28 mouse cellular contexts compared by ENCODE assay signal in genomic region chr11:76730650-76731049, GRCm38 (mm10). TPM values are rescaled to one million over a fixed set of nuclear protein-coding genes. Genes with fewer than 3 reads are reported as not detected.
DNase-seq lines count a peak whose midpoint lies in the region; ATAC-seq and TF ChIP-seq lines count a peak whose summit lies in the region.
"Had no signal": no experiment of that assay in that cellular context is flagged by ENCODE, and none has a peak within 500 bp of the region (broad histone marks: within the 10 kb centered on the region; RNA-seq: fewer than 3 reads in every experiment).

No protein-coding gene starts in this region.

- no peak overlapping the region for H3K9ac ChIP-seq in heart, embryonic 12.5 days
- H3K9ac ChIP-seq in heart, embryonic 16.5 days (ENCODE audit: low read length) = no peak overlapping the region
- H3K9ac ChIP-seq in liver, postnatal 0 days (replicated peaks) = no peak overlapping the region
- H3K9ac ChIP-seq in liver, embryonic 12.5 days = no peak overlapping the region
- H3K9ac ChIP-seq in hindbrain, postnatal 0 days (replicated peaks; ENCODE audit: low read length) = no peak overlapping the region
- H3K9ac ChIP-seq: forebrain, embryonic 13.5 days; forebrain, postnatal 0 days; hindbrain, embryonic 13.5 days had no signal

- TF ChIP-seq EP300 in liver, postnatal 0 days (IDR thresholded peaks at IDR 0.05; ENCODE audit: low read depth) = 0 out of 2 replicates have a peak, but pooled peaks have one; percentile 27

- ATAC-seq in heart, embryonic 12.5 days (ENCODE audit: insufficient number of reproducible peaks, low FRiP score) = no peak
- no peak for ATAC-seq in heart, embryonic 16.5 days (replicated peaks; ENCODE audit: extremely low read depth, insufficient read depth, low FRiP score)
- ATAC-seq in liver, postnatal 0 days = peak; percentile 90
- no peak for ATAC-seq in liver, embryonic 12.5 days
- no peak for ATAC-seq in hindbrain, postnatal 0 days
- ATAC-seq: forebrain, embryonic 13.5 days; forebrain, postnatal 0 days; hindbrain, embryonic 16.5 days; intestine, postnatal 0 days had no signal

- intact Hi-C loops in heart, postnatal 25 days (cut with DNase I) = no loop called here
- intact Hi-C loops in heart, postnatal 36 days (cut with DNase I) = no loop called here

- no peak overlapping the region for H3K4me3 ChIP-seq in heart, embryonic 12.5 days
- no peak overlapping the region for H3K4me3 ChIP-seq in heart, embryonic 16.5 days (ENCODE audit: low read length)
- no peak overlapping the region for H3K4me3 ChIP-seq in liver, postnatal 0 days (ENCODE audit: low read depth, low read length)
- H3K4me3 ChIP-seq in liver, embryonic 12.5 days = no peak overlapping the region
- H3K4me3 ChIP-seq in limb, embryonic 10.5 days = no peak overlapping the region
- no peak overlapping the region for H3K4me3 ChIP-seq in hindbrain, postnatal 0 days (ENCODE audit: low read length)
- H3K4me3 ChIP-seq: forebrain, embryonic 10.5 days; forebrain, embryonic 13.5 days; gastrocnemius, adult 2 months; heart, embryonic 10.5 days; hindbrain, embryonic 10.5 days; hindbrain, embryonic 13.5 days had no signal

- no peak overlapping the region for H3K4me2 ChIP-seq in heart, embryonic 12.5 days
- H3K4me2 ChIP-seq in heart, embryonic 16.5 days (ENCODE audit: low read depth, low read length) = no peak overlapping the region
- H3K4me2 ChIP-seq in liver, postnatal 0 days (ENCODE audit: low read depth, low read length) = no peak overlapping the region
- H3K4me2 ChIP-seq in liver, embryonic 12.5 days = no peak overlapping the region
- no peak overlapping the region for H3K4me2 ChIP-seq in hindbrain, postnatal 0 days (ENCODE audit: low read depth, low read length)
- H3K4me2 ChIP-seq: forebrain, embryonic 13.5 days; hindbrain, embryonic 13.5 days had no signal

- H3K27ac ChIP-seq in heart, embryonic 12.5 days (ENCODE audit: poor library complexity, severe bottlenecking) = peak overlapping the region; percentile 68
- peak overlapping the region; percentile 14; the same call in 1 of the 2 replicates for H3K27ac ChIP-seq in heart, embryonic 16.5 days (ENCODE audit: low read length)
- H3K27ac ChIP-seq in liver, postnatal 0 days (ENCODE audit: low read depth) = peak overlapping the region; percentile 74
- no peak overlapping the region for H3K27ac ChIP-seq in liver, embryonic 12.5 days
- 0 out of 2 replicates have a peak overlapping the region, but pooled peaks have one; percentile 22 for H3K27ac ChIP-seq in limb, embryonic 10.5 days
- no peak overlapping the region for H3K27ac ChIP-seq in hindbrain, postnatal 0 days
- H3K27ac ChIP-seq: forebrain, embryonic 10.5 days; forebrain, embryonic 13.5 days; gastrocnemius, adult 2 months; heart, embryonic 10.5 days; hindbrain, embryonic 13.5 days had no signal

- H3K36me3 ChIP-seq in heart, embryonic 12.5 days = peaks cover 80% of the 10 kb centered on the region
- peaks cover 37% of the 10 kb centered on the region for H3K36me3 ChIP-seq in heart, embryonic 16.5 days (ENCODE audit: control insufficient read depth, insufficient read depth)
- H3K36me3 ChIP-seq in liver, postnatal 0 days (replicated peaks; ENCODE audit: insufficient read depth, low read length) = peaks cover 54% of the 10 kb centered on the region
- H3K36me3 ChIP-seq in liver, embryonic 12.5 days = peaks cover 77% of the 10 kb centered on the region
- peaks cover 84% of the 10 kb centered on the region for H3K36me3 ChIP-seq in limb, embryonic 10.5 days
- H3K36me3 ChIP-seq in hindbrain, postnatal 0 days (ENCODE audit: insufficient read depth, low read length) = peaks cover 42% of the 10 kb centered on the region

- DNase-seq in heart, postnatal 25 days (ENCODE audit: low spot score) = no peak
- no peak for DNase-seq in heart, postnatal 36 days
- DNase-seq in liver, postnatal 0 days = no peak
- no peak for DNase-seq in limb, embryonic 10.5 days (ENCODE audit: low spot score)
- no peak for DNase-seq in hindbrain, postnatal 0 days (ENCODE audit: low spot score)
- DNase-seq: adrenal gland, adult 8-10 months; adrenal gland, postnatal 25 days; cerebellum, adult 18-20 months; cerebellum, adult 9-10 months; cerebellum, postnatal 14 days; forebrain, postnatal 0 days; gastrocnemius, adult 2 months; gastrocnemius, postnatal 14 days; heart, postnatal 10 days had no signal

- TF ChIP-seq CTCF in liver, postnatal 0 days (IDR thresholded peaks at IDR 0.05; ENCODE audit: low read depth) = no peak
- no peak for TF ChIP-seq CTCF in hindbrain, postnatal 0 days (IDR thresholded peaks at IDR 0.05; ENCODE audit: low read depth)

- no peaks in the 10 kb centered on the region for H3K27me3 ChIP-seq in heart, embryonic 12.5 days (replicated peaks)
- no peaks in the 10 kb centered on the region for H3K27me3 ChIP-seq in heart, embryonic 16.5 days (ENCODE audit: control insufficient read depth, insufficient read depth, low read length)
- no peaks in the 10 kb centered on the region for H3K27me3 ChIP-seq in liver, postnatal 0 days (ENCODE audit: insufficient read depth, low read length)
- no peaks in the 10 kb centered on the region for H3K27me3 ChIP-seq in liver, embryonic 12.5 days (replicated peaks)
- H3K27me3 ChIP-seq in limb, embryonic 10.5 days (ENCODE audit: low read depth, poor library complexity, severe bottlenecking) = no peaks in the 10 kb centered on the region
- H3K27me3 ChIP-seq in hindbrain, postnatal 0 days (ENCODE audit: insufficient read depth, low read length) = no peaks in the 10 kb centered on the region
- H3K27me3 ChIP-seq: forebrain, embryonic 13.5 days; hindbrain, embryonic 13.5 days had no signal

- no peaks in the 10 kb centered on the region for H3K9me3 ChIP-seq in heart, embryonic 12.5 days (replicated peaks)
- no peaks in the 10 kb centered on the region for H3K9me3 ChIP-seq in heart, embryonic 16.5 days (replicated peaks; ENCODE audit: control insufficient read depth, low read length)
- no peaks in the 10 kb centered on the region for H3K9me3 ChIP-seq in liver, postnatal 0 days (ENCODE audit: low read length)
- no peaks in the 10 kb centered on the region for H3K9me3 ChIP-seq in liver, embryonic 12.5 days (replicated peaks)
- no peaks in the 10 kb centered on the region for H3K9me3 ChIP-seq in limb, embryonic 10.5 days (replicated peaks)
- no peaks in the 10 kb centered on the region for H3K9me3 ChIP-seq in hindbrain, postnatal 0 days (ENCODE audit: low read length)
- H3K9me3 ChIP-seq: forebrain, embryonic 10.5 days; forebrain, embryonic 13.5 days; heart, embryonic 10.5 days; hindbrain, embryonic 10.5 days; hindbrain, embryonic 13.5 days had no signal

- WGBS in heart, embryonic 12.5 days = 86% methylated on average over 3 of the region's 3 CpGs
- WGBS in heart, embryonic 16.5 days = 82% methylated on average over 3 of the region's 3 CpGs
- 59% methylated on average over 3 of the region's 3 CpGs for WGBS in liver, postnatal 0 days (ENCODE audit: insufficient replicate concordance)
- 69% methylated on average over 3 of the region's 3 CpGs for WGBS in liver, embryonic 12.5 days (ENCODE audit: insufficient replicate concordance)
- WGBS in limb, embryonic 10.5 days = 90% methylated on average over 3 of the region's 3 CpGs
- 83% methylated on average over 3 of the region's 3 CpGs for WGBS in hindbrain, postnatal 0 days

- H3K4me1 ChIP-seq in heart, embryonic 12.5 days (replicated peaks) = no peaks in the 10 kb centered on the region; the same call in 1 of the 2 replicates
- H3K4me1 ChIP-seq in heart, embryonic 16.5 days (ENCODE audit: control insufficient read depth, insufficient read depth, low read length) = no peaks in the 10 kb centered on the region; the same call in 1 of the 2 replicates
- peaks cover 6% of the 10 kb centered on the region; the same call in 1 of the 2 replicates for H3K4me1 ChIP-seq in liver, postnatal 0 days (ENCODE audit: insufficient read depth)
- no peaks in the 10 kb centered on the region for H3K4me1 ChIP-seq in liver, embryonic 12.5 days
- peaks cover 2% of the 10 kb centered on the region; the same call in 1 of the 2 replicates for H3K4me1 ChIP-seq in limb, embryonic 10.5 days
- no peaks in the 10 kb centered on the region for H3K4me1 ChIP-seq in hindbrain, postnatal 0 days (ENCODE audit: insufficient read depth, low read length)
- H3K4me1 ChIP-seq: heart, embryonic 10.5 days had no signal

RNA-seq across cellular contexts. Expression of gene Gosr1, which starts 32.7 kb away (rescaled TPM):
- polyA plus RNA-seq in heart, embryonic 12.5 days (2016; fragmentation: Nextera tagmentation; extraction: Ambion mirVana) = 18.3 and 21.6 TPM in 2 replicates
- 10 to 100 TPM; 25.2 to 26.7 TPM for total RNA-seq in heart, postnatal 25 days (2021)
- 20.9 and 21.4 TPM in 2 replicates for polyA plus RNA-seq in heart, embryonic 16.5 days (2015; fragmentation: Nextera tagmentation; extraction: Ambion mirVana)
- total RNA-seq in heart, postnatal 36 days (2021) = 10 to 100 TPM; 26.2 to 30.6 TPM
- polyA plus RNA-seq in liver, postnatal 0 days (2015; fragmentation: Nextera tagmentation; extraction: Ambion mirVana) = 10.1 and 12.9 TPM in 2 replicates
- polyA plus RNA-seq in liver, embryonic 12.5 days (2016; fragmentation: Nextera tagmentation; extraction: Ambion mirVana) = 13.2 and 15.2 TPM in 2 replicates
- 21.3 and 21.7 TPM in 2 replicates for polyA plus RNA-seq in limb, embryonic 10.5 days (2016; fragmentation: Nextera tagmentation; extraction: Ambion mirVana)
- total RNA-seq in hindbrain, postnatal 0 days (2014; rRNA removed) = 29.8 and 40.0 TPM in 2 replicates
- 25.4 and 25.7 TPM in 2 replicates for polyA plus RNA-seq in hindbrain, postnatal 0 days (2015; fragmentation: Nextera tagmentation; extraction: Ambion mirVana)

RNA-seq across cellular contexts. Expression of gene Trarg1, which starts 51.0 kb away (rescaled TPM):
- 0.05 TPM in 1 of 2 replicates, not detected in the other for polyA plus RNA-seq in heart, embryonic 12.5 days (2016; fragmentation: Nextera tagmentation; extraction: Ambion mirVana)
- 1 to 10 TPM; 3.7 to 4.2 TPM for total RNA-seq in heart, postnatal 25 days (2021)
- 0.51 and 0.54 TPM in 2 replicates for polyA plus RNA-seq in heart, embryonic 16.5 days (2015; fragmentation: Nextera tagmentation; extraction: Ambion mirVana)
- total RNA-seq in heart, postnatal 36 days (2021) = 1 to 10 TPM; 4.6 TPM
- 0.08 TPM in 2 replicates for polyA plus RNA-seq in liver, postnatal 0 days (2015; fragmentation: Nextera tagmentation; extraction: Ambion mirVana)
- polyA plus RNA-seq in liver, embryonic 12.5 days (2016; fragmentation: Nextera tagmentation; extraction: Ambion mirVana) = not detected in 2 replicates
- 0.04 and 0.09 TPM in 2 replicates for polyA plus RNA-seq in limb, embryonic 10.5 days (2016; fragmentation: Nextera tagmentation; extraction: Ambion mirVana)
- total RNA-seq in hindbrain, postnatal 0 days (2014; rRNA removed) = 0.05 and 0.14 TPM in 2 replicates
- 0.46 and 0.57 TPM in 2 replicates for polyA plus RNA-seq in hindbrain, postnatal 0 days (2015; fragmentation: Nextera tagmentation; extraction: Ambion mirVana)
- total RNA-seq: ES-E14 had no signal
- polyA plus RNA-seq: embryonic facial prominence, embryonic 11.5 days; forebrain, embryonic 13.5 days had no signal

RNA-seq across cellular contexts. Expression of gene Bhlha9, which starts 58.4 kb away (rescaled TPM):
- 0.19 TPM in 1 of 2 replicates, not detected in the other for polyA plus RNA-seq in heart, embryonic 12.5 days (2016; fragmentation: Nextera tagmentation; extraction: Ambion mirVana)
- not detected for total RNA-seq in heart, postnatal 25 days (2021)
- polyA plus RNA-seq in heart, embryonic 16.5 days (2015; fragmentation: Nextera tagmentation; extraction: Ambion mirVana) = 0.12 TPM in 1 of 2 replicates, not detected in the other
- not detected for total RNA-seq in heart, postnatal 36 days (2021)
- 0.08 TPM in 1 of 2 replicates, not detected in the other for polyA plus RNA-seq in liver, postnatal 0 days (2015; fragmentation: Nextera tagmentation; extraction: Ambion mirVana)
- polyA plus RNA-seq in liver, embryonic 12.5 days (2016; fragmentation: Nextera tagmentation; extraction: Ambion mirVana) = not detected in 2 replicates
- 18.9 and 22.9 TPM in 2 replicates for polyA plus RNA-seq in limb, embryonic 10.5 days (2016; fragmentation: Nextera tagmentation; extraction: Ambion mirVana)
- 1.2 and 2.0 TPM in 2 replicates for total RNA-seq in hindbrain, postnatal 0 days (2014; rRNA removed)
- 2.1 and 3.2 TPM in 2 replicates for polyA plus RNA-seq in hindbrain, postnatal 0 days (2015; fragmentation: Nextera tagmentation; extraction: Ambion mirVana)
- total RNA-seq: adrenal gland, adult 8-10 months; adrenal gland, postnatal 25 days; ES-E14; gastrocnemius, adult 2 months; gastrocnemius, postnatal 14 days; gastrocnemius, postnatal 4 days; heart, postnatal 10 days had no signal
- polyA plus RNA-seq: activated CD4-positive, CD25-positive, alpha-beta regulatory T cell, adult 4 months; embryonic facial prominence, embryonic 11.5 days; forebrain, embryonic 10.5 days; intestine, postnatal 0 days had no signal

Comparison
In these comparisons a context has a peak if more than half of its experiments do, and no peak if none do; other contexts are left out.
1. H3K27ac ChIP-seq: peak in heart, embryonic 12.5 days (single experiment), heart, embryonic 16.5 days (single experiment), liver, postnatal 0 days (single experiment) and limb, embryonic 10.5 days (single experiment); none in liver, embryonic 12.5 days (single experiment) and hindbrain, postnatal 0 days (single experiment).